Mouse (Mus musculus) spleen, postnatal 4 days (tissue): ENCODE data around the gene Myt1l.

ENCODE experiments used
- DNase-seq, 2 experiments: peaks; one replicate each; pipeline ENCODE4 v3.0.0; 2022; ENCODE audit warnings: low spot score in 2 of 2

Myt1l gene

DNA sequence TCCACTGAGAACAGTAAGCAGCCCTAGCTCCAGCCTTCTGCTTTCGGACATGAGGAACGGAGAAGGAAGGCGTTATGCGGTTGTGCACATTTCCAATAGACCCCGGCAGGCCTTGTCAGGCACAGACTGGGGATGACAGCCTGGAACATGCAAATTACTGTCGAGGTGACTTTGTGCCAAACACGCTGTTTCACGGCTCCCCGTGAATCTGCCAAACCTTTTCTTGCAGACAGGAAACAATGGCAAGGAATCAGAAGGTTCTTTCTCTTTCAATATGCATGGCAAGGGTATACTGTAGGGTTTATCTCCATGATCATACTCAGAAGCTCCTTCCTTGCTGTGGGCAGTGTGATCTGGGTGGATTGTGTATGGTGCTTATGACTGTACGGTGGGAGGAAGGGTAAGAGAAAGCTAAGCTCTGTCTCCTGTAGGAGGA is 127.0 kb downstream of the Myt1l start:
- no peak for DNase-seq

DNA sequence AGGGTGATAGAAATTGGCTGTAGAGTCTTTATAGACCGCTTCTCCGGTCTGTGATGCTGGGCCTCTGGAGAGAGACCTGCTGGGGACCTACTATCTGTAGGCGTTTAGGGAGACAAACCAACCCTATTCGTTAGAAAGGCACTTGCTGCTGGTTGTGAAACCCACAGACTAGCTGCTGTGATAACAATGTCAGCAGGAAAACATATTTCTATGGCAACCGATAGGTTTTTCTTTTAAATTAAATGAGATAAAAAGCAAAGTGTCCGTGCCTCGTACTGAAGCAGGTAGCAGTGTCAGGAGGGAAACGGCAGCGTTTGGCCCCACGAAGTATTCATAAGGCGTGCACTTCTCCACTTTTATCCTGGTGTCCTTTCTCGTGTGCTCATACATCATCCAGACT is 127.5 kb downstream of the Myt1l start:
- no peak for DNase-seq

DNA sequence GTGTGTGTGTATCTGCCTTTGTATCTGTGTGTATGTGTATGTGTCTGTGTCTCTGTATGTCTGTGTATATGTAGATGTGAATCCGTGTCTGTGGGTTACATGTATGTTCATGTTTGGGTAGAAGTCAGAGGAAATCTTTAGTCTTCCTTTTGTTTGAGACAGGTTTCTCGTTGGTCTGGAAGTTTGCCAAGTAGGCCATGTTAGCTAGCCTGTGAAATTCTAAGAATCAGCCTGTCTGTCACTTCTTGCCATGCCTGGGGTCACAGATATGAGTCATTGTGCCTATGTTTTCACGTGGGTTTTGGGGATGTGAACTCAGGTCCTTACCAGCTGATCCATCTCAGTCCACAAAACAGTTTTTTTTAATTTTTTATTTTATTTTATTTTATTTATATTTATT is 128.9 kb downstream of the Myt1l start:
- no peak for DNase-seq

DNA sequence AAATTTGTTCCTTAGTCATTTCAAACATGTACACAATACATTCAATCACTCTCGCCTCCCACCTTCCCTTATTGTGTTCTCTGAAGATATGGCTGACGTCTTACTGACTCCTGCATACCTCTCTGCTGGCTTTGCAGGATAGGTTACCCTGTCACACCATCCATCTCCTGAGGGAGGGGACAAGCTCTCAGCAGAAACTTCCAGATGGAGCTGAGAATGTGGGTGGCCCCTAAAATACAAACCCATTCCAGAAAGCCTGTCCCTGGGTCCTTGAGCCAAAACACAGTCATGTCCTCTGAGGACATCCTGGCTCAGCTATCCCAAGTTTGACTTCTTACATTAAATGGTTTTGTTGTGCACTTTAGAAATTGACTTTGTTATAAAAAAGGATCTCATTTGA is 129.7 kb downstream of the Myt1l start:
- DNase-seq: no peak

DNA sequence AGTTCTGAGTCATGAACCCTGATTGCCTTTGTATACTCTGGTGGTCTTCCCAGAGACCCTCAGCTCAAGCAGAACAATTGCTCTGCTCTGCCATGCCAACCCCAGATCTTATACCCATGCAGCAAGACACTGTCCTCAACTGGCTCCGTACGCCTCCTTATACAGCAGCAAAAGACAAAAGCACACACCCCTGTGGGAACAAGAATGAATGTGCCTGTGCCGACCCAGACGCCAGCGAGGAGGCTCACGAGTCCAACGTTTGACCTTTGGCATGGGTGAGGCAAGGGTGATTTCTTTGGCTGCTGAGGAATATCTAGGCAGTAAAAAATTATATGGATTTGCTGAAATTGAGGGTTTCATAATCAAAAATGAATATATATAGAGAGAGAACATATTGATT is 143.8 kb downstream of the Myt1l start:
- no peak for DNase-seq

DNA sequence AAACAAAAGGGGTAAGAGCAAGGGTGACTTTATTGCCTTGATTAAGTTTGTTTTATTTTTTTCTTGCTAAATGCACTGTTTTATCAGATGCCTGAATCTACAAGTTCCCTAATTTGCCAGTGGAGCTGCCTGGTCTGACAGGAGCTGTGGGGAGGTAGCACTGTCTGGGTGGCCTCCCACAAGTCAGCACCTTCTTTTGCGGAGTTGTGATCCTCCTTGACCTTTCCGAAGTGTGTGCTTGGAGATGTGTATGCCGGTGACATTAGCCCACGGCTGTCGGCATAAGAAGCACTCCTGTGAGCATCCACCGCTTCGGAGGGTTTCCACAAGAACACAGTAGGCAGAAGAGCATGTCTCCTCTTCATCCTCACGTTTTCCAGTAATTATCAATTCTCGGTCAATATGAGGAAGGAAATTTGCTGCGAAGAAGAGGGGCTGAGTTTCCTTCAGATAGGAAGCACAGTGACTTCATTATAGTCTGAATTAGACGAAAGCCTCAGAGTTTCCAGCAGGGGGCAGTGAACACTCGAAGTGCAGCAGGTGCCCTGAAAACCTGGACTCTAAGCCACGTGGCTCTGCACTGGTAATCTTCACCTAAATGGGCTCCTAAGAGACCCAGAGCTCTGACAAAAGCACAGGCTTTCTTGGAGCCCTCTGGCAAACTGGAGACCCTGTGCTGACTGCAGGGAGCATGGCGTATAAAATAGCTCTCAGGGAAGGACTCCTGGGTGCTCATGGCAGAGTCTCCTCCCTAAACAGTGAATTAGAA is 147.6 kb downstream of the Myt1l start:
- no peak for DNase-seq

DNA sequence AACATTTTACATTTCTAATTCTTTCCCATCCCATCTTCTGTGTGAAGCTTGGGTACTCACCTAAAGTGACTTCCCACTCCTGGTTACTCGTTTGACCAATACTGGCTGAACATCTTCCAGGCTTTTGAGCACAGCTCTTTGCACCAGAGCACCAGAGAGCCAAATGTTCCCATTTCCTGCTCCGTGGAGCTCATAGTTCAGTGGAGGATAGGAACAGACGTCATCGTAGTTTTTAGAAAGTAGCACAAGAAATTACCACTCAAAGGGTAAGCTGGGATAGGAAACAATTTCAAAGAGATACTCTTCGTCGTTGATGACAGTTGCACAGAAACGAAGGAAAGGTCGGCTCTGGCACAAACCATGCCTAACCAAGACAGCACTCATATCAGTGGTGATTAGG is 154.2 kb downstream of the Myt1l start:
- DNase-seq: no peak

DNA sequence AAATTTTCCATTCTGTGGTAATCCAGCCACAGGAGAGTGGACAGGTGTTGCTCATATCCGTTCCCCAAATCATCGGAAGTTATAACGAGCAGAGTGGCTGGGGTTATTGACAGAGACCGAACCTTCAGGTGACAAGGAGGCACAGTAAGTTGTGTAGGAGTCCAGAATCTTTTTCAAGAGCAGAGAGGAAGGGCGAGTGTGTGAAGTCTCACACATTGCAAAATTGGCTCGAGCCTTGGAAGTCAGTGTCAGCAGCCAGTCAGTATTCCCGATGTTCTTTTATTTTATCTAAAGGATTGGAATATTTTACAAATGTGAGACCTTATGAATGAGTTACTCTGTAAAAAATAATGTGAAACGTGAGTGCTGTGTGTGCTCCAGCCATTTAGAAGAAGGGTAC is 154.8 kb downstream of the Myt1l start:
- DNase-seq: no peak

DNA sequence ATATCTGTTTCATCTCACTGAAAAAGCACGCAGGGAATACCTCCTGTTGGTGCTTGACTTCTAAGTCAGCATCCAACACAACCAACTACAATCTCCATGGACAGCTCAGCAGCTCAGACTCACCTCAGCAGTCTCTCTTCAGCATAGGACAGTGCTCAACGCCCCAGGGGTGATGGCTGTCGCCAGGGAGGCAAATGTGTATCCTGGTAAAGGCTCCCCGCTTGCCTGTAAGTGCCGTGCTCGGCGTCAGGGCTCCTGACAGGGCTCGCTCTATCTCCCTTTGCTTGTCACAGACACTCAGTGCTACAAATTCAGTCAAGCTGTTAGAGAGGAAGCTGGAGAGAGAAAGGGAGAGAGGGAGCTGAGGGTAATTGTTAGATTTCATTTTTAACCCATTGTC is 158.1 kb downstream of the Myt1l start:
- no peak for DNase-seq

DNA sequence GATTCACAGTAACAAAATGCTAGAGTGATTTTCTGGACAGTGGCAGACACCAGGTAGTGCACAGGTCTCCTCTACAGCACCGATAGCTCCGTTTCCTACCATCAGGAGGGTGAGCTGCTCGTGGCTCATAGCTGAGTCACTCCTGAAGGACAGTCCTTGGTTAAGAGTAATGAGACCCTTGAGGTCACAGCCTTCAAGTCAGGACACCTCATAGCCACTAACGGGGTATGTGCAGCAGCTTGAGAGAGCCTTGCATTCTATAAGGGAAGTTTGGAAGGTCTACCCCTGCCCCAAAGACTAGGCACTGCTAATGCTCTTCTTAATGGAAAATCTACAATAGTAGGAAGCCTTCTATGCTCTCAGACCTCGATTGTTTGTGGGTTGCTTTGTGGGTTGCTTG is 163.4 kb downstream of the Myt1l start:
- no peak for DNase-seq

DNA sequence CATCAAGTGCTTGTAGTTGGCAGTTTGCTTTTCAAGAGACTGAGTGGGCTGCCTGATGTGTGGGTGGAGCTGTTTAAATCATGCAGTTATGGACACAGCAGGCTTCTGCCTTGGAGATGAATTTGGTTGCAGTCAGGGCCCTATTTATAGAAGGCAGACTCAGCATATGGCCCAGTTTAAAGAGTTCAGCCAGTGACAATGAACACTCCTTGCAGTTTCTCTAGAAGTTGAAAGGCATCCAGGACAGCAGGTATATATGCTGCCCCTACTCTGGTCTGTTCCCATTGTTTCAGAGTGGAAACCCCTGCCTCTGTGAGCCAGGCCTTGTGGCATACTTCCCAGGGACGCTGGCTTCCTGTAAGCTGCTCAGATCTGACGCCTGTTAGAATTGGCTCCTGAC is 167.0 kb downstream of the Myt1l start:
- DNase-seq: no peak

DNA sequence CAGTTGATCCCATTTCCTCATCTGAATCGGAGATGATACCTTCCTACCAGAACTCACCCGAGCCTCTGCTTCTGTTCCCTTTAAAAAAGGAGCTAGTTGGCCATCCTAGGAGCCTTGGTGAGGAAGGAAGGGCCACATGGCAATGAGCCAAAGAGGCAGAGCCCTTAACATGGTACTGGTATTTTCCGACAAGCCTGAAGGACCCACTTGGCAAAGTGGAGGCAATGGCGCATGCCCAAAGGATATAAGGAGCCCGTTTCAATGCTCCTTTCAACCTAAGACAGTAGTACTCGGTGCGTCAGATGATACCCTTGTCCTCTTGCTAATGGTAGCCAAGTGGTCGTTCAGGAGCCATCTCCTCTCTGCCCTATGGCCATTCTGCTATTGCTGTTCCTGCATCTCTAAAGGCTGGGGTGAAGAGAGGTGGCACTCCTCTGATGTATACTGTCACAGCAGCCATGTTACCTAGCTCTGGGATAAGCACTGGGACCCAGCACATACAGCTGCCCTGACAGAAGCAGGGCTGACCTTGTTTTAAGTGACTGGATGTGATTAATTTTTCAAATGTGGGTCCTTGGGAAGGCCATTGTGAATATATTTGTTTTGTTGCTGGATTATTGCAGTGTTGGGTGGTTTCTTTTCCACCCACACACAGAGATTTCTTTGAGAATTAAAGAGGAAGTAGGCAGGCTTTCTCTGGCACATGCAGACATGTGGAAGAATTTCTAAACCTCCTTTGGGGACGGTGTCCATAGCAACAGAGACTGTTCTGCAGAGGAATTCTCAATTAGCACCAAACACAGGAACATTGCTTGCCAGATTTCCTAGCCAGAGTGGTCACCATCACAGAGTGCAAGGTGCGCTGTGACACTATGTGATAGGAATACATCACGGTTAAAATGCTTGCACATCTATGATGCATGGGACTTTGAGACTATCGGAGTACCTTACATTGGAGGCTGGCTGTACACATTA is 169.6 kb downstream of the Myt1l start:
- no peak for DNase-seq

DNA sequence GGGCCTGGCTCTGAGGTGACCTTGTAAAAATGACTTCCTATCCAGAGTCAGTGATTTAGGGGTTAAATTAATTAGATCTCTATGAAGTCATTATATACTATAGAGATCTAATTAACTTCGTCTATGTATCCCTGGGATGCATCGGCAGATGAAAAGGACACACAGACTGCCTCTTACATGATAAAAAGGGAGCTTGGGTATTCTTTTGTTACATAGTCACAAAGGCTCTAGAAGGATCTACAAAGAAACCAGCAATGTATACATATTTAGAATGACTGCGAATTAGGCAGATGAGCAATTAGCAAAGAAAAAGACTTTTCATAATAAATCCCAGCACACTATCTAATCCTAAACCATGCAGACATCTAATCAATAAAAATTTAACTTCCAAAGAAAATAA is 170.4 kb downstream of the Myt1l start:
- no peak for DNase-seq

DNA sequence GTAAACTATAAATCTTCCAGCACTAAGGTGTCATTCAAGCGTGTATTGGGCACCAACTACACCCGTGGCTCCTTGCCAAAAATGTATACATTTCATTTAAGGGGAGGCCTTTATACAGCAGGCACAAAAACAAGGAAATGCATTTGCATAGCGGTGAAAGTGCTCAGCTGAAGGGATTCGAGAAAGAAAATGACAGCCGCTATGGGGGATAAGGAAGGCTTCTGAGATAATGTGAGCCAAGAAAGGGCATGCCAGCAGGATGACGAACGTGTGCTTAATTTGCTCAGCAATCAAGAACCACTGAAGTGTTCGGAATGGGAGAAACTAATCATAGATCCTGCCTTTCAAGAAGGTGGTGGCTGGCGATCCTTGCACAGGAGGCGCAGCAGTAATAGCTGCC is 170.8 kb downstream of the Myt1l start:
- DNase-seq: no peak

DNA sequence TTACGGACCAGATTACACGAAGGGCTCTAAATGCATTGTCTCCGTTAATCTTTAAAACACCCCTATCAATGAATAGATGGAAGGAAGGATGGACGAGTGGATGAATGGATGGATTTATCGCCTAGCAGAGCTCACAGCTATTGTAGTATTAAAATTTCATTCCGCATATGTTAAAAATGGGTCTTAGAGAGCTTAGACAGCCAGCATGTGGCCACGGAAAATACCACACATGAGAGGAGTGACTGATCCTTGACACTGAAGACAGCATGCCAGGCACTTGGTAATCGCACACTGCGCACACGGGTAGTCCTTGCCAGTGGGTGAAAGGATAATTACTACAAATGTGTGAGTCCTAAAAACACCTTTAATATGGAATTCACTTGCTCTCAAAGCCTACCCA is 171.2 kb downstream of the Myt1l start:
- no peak for DNase-seq

DNA sequence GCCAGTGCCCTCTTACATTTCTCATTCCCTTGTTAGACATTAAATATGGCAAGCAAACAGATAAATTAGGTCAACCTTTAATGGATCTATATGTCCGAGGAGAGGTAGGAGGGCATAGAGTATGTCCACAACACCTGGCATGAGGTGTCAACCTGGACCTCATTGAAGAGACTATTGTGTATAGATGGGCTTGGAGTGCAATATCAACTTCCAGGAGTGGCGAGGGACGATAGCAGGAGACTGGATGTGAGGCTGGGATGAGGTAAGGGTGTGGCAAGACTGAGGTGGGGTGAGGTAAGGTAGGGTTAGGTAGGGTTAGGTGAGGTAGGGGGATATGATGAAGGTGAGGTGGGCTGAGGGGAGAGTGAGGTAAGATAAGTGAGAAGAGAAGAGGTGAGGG is 171.8 kb downstream of the Myt1l start:
- no peak for DNase-seq

DNA sequence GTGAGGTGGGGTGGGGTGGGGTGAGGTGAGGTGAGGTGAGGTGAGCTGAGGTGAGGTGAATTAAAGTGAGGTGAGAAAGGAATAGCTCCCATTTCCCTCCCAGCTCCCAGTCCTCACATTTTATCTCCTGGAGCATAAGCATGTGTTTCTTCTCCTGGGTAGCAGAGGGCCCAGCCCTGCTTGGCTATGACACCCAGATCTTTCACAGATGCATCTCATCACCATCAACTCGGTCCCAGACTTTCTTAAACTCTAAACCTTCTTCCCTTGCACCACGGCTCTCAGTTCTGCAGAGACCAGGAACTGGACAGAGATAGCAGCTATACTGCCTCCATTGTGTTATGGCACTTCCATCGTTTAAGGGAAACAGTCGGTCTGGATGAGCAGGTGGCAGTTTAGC is 172.9 kb downstream of the Myt1l start:
- no peak for DNase-seq

DNA sequence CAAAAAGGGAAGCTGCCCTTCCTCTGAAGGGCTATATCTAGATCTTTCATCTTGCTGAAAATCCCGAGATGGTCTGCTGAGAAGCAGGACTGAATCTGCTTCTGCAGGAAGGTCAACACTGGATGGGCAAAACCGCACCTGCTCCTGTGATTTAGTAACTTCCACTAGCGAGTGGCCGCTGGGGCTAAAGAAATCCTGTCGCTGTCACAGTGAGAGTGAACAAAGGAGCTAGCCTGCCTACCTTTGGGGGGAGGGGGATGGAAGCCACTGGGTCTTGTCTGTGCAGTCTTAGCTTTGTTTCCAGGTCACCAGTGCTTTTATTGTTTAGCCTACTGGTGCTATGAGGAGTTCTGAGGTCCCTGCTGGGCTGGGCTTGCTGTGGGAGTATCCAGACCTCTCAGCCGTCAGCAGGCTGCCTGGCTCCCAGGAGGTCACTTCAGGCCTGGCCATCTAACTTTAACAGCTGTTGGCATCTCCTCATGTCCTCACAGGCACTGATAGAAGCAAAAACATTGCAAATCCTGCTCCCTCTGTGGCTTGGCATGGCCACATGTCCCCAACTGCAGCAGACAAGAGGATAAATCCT is 173.6 kb downstream of the Myt1l start:
- DNase-seq: no peak

DNA sequence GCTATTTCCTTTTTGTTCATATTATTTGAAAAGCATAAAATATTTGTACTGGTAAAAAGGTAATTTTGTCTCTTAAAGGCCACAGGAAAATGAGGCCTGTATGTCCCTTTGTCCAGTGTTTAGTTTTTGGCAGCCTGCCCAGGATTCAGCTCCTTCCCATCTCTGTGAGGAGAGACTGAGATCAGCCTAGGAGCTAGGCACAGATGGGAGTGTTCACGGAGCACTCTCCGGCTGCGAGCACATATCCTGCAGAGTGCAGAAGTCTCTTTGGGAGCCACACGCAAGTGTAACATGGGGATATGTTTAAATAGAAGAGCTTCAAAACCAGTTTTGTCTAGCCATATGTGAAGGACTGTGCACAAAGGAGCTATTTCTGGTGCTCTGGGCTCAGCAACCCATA is 174.4 kb downstream of the Myt1l start:
- DNase-seq: no peak

DNA sequence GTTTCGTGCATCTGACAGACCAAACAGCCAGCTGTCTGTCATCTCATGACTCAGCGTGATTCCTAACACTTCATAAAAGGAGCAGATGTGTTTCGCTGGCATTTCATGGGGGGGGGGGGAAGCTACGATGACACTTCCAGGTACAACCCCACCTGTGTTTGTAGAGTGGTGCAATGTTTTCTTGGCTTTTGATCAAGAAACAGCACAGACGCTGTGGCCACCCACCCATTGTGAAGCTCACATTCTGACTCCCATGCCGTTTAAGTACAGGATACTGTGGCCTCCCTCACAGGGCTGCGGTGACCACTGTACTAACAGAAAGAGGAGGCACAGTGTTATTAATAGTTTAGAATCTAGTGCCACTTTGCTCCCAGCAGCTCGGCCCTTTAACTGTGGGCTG is 175.4 kb downstream of the Myt1l start:
- DNase-seq: no peak

DNA sequence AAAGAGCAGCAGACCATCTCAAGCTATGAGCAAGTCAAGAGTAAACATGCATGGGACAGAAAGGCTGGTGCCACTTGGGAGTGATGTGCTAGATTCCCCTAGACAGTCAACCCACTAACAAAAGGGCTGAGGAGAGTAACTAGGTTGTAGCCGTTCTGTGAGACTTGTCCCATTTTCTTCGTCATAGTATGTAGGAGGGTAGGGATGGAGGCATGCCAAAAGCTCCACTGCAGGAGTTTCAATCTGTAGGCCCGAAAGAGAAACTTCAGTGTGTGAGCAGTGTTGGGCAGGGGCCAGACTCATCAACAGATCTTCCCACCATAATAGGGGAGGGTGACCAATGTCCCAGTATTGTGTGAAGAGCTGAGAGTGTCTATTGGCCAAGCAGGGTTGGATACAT is 178.9 kb downstream of the Myt1l start:
- no peak for DNase-seq

DNA sequence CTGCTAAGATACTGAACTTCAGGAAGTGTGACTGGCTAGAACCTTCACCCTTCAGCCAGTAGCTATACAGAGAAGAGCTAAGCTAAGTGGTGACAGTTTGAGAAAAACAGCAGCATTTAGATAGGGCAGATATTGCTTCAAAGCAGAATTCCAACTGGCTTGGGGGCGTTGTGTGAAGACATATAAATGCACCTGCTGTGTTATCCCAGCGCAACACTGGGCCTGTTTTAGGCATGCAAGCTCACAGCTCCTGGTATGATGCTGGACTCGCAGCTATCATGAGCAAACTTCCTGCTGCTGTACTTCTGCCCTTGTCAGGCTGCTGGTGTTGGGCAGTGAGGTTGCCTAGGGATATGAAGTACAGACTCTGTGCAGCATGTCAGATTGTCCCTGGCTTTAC is 180.0 kb downstream of the Myt1l start:
- no peak for DNase-seq
